Mouse (Mus musculus): ENCODE results near the gene Csrp1.

The Csrp1 gene

DNA sequence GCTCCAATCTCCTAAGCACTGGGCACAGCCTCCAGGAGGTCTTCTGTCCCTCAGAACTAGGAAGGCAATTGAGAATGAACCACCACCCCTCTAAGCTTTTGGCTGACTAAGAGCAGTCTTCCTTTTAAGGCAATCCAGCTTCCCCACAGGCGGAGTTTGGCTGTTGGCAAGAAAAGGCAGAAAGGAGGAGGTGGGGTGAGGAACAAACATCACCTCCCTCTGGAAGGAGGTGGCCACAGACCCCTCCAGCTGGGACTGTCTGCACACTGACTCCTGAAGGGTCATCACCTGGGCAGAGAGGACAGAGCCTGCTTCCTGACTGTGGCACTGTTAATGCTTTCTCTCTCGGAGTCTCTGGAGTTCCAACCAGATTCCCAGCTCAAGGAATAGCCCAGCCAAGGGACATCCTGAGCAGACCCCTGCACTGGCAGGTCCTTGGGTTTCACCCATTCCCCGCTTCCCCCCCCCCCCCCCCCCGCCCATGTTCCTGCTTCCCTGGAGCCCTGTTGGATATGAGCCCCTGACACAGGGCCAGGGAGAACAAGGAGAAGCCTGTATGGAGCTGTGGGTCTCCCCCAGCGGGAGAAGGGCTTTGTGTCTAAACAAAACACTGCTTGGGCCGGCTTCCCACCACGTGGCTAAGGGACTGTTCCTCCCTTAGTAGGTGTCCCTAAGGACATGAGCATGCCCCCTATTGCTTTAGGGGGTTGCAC, 14.5 kb downstream of the Csrp1 start:
- DNase-seq: peak; percentile 86

DNA sequence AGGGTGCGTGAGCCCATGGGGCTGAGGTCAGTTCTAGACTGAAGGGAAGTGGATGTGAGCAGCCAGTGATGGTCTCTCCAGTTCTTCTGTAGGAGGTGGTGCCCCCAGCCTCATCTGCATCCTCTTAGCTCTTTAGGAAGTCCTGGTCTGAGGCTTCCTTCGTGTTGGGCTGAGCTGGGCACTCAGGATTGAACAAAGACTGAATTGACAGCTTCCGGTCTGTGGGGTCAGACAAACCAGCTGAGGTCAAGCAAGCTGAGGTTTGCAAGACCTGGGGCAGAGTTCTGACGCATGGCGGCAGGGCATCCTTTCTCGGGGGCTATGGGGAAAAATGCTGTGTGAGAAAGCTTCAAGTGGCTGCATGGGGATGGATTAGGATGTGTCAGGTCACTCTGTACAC, 15.6 kb downstream of the Csrp1 start:
- peak; percentile 35 for DNase-seq

- DNase-seq: peak; percentile 66
These were observed 25.1 kb downstream of the Csrp1 start for GRCm38 (mm10) chr1:135744987-135745386.

DNA sequence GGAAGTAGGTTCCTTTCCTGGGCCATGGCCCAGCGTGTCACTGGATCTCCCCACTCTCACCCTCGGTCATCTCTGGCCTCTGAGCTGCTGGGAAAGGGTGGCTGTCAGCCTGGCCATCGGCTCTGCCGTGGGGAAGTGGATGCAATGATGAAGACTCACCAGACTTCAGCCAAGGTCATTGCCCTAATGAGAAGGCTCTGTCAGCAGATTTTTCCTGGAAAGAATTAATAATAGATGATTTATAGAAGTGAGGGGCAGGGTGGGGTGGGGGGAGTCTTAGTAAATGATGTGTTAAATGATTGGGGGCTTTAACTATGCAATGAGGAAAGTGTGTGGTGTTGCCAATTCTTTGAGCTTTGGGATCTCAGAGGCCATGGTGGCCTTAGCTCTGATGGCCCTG, 26.4 kb downstream of the Csrp1 start:
- DNase-seq: peak; percentile 45

GRCm38 (mm10) chr1:135752737-135753348, 33.0 kb downstream of the Csrp1 start:
- peak; percentile 98 for DNase-seq

DNA sequence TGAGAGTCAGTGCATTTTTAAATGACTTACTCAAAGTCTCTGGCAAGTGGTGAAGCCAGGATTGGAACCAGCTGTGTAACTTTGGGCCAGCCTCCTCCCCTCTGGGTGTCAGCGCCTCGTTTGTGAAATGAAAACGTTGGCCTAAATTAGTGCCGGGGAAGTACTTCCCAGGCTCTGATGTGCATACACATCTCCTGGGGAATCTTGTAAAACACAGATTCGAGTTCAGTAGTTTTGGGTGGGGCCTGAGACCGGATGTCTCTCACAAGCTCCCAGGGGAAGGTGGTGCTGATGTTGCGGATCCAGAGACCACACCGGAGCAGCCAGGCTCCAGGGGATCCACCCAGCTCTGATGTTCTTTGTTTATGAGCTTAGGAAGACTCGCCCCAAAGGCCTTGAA, 35.4 kb downstream of the Csrp1 start:
- DNase-seq: peak; percentile 78

- no peak for DNase-seq
These were observed 36.1 kb downstream of the Csrp1 start for GRCm38 (mm10) chr1:135755913-135756312.

DNA sequence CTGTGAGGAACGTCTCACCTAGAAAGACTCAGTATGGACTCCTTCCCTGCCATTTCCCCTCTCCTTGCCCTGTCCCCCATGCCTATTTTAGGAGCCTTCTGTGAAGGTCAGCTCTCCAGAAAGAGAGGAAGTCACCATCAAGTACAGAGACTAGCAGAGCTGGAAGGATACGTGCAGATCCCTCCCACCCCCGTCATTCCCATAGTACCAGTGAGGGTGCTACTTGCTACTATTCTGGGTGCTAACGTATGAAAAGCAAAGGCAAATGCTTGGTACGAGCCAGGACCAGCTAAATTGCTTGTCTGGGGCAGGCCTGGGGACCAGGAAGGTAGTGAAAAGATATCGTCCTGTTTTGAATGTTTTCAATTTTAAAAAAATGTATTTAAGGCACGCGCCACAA, 37.4 kb downstream of the Csrp1 start:
- DNase-seq: no peak

DNA sequence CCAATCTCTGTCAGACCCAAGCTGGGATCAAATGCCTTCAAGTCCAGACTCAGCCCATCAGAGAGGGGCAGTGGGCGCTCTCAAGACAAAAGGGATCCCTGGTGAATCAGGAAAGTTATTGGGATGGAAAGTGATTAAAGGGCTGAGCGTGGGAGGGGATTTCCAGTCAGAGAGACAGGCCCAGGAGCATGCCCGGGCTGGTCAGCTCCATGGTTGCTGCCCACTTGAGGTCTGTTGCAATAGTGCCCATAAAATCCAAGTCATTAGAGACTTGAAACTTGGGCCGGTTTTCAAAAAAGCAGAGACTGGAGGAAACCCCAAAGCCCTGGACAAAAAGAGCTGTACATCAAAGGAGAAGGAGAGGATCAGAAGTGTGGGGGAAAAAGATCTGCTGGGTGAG, 39.8 kb downstream of the Csrp1 start:
- DNase-seq: no peak

DNA sequence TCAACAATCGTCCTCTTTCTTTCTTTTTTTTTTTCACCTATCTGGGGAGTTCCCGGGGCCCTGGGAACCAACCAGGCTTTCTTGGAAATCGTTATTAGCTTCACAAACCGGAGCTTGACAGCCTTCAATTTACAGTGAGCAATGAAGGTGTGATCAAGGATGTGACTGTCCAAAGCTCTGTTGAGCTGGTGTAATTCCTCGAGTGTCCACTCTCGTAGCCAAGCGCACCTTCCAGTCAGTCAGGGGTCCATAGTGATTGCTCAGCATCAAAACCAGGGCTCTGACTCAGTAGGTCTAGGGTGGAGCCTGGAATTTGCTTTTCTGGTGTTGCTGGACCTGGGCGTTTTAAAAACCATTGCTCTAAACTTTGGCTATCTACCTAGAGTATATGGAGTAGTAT, 40.4 kb downstream of the Csrp1 start:
- no peak for DNase-seq

GRCm38 (mm10) chr1:135761728-135762127, 41.9 kb downstream of the Csrp1 start:
- DNase-seq: no peak

- peak; percentile 75 for DNase-seq
These were observed 43.8 kb downstream of the Csrp1 start for GRCm38 (mm10) chr1:135763503-135764205.

- DNase-seq: no peak
These were observed 44.3 kb downstream of the Csrp1 start for GRCm38 (mm10) chr1:135764206-135764528.

DNA sequence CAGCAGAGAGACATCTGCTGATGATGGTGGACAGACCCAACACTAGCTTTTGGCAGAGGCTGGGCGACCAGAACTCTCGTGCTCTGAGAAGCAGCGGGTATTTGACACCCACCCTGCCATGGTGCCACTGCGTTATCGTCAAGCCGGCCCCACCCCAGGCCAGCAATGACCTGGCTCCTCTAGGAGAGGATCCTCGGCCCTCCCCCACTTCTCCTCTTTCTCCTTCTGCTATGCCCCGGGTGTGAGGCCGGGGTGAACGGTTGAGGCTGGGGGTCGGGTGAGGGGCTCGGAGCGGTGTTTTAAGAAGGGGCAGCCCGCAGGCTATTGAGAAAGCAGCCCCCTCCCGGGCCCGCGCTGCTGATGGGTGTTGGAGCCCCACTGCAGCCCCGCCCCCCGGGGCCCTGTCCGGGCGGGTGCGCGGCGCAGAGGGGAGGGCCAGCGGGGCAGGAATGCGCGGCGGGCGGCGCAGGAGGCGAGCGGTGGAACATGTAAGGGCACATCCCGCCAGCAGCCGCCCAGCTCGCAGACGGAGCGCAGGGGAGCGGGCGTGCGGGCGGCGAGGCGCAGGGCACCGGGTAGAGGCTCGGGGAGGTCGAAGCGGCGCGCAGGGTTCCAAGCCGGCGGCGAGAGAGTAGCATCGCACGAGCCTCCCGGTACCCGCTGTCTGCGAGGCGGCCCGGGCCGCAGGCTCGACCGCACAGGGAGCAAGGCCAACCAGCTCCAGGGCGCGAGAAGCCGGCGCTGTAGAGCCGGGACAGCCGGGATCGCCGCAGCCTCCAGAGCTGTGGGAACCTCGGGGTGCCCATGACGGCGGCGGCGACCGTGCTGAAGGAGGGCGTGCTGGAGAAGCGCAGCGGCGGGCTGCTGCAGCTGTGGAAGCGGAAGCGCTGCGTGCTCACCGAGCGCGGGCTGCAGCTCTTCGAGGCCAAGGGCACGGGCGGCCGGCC, 46.1 kb downstream of the Csrp1 start, which contains the start of gene Phlda3:
TSS of gene Phlda3 (plus strand) at position 475 of the 947 bp plus-strand sequence.
- peak; percentile 90 for DNase-seq

DNA sequence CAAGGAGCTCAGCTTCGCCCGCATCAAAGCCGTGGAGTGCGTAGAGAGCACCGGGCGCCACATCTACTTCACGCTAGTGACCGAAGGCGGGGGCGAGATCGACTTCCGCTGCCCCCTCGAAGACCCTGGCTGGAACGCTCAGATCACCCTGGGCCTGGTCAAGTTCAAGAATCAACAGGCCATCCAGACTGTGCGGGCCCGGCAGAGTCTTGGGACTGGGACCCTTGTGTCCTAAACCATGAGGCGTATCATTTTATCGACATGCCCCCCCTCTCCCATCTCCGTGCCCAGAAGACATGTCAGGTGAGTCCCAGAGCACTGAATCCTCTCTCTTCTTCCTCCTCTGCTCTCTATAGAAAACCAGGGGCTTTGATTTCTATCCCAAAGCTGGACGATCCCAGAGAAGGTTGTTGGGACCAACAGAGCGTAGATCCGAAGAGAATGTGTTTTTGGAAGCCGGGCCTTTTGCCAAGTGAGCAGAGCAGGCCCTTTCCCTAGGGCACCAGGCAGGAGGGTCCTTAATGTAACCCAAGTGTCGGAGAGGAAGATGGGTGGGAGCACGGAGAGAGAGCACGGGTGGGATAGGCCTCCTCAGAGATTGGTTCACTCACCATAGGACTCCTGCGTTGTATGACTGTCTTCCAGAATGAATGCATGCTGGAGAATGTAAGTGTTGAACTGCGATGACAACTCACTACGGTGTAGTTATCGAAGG, 46.9 kb downstream of the Csrp1 start:
- DNase-seq: peak; percentile 47

GRCm38 (mm10) chr1:135767324-135767890, 47.5 kb downstream of the Csrp1 start:
- DNase-seq: no peak

GRCm38 (mm10) chr1:135768400-135768799, 48.5 kb downstream of the Csrp1 start:
- DNase-seq: no peak

GRCm38 (mm10) chr1:135770237-135770636, 50.4 kb downstream of the Csrp1 start:
- DNase-seq: no peak

- DNase-seq: peak; percentile 79
These were observed 51.2 kb downstream of the Csrp1 start for GRCm38 (mm10) chr1:135770896-135771572.

- DNase-seq: no peak
These were observed 51.7 kb downstream of the Csrp1 start for GRCm38 (mm10) chr1:135771573-135771970.

DNA sequence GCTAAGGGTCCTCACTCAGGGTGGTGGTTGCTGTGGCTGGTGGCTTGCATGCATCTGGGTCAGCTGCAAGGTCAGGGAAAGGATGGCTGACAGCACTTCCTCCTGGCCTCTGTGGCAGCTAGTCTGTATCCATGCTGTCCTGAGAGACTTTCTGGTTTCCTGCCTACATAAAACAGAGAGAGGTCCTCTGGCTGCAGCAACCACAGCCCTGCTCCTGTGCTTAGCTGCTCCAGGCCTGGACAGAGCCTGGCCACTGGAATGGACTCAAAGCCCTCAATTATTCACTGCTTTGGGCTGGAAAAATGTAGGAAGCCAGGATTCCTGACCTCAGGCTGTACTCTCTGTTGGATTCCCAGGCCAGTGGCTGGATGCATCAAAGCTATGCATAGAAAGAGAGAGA, 56.7 kb downstream of the Csrp1 start:
- no peak for DNase-seq
